Mouse (Mus musculus) cerebellum, adult 8-10 months (tissue): ENCODE measurements around the gene Capg.
"Not testable (repeated sequence)": the region's sequence is repeated elsewhere in the genome, so short reads cannot be mapped to it uniquely, and the experiment has no call there.

ENCODE experiments used
- DNase-seq: peaks from one replicate; pipeline ENCODE4 v3.0.0; 2022

The Capg gene

DNA sequence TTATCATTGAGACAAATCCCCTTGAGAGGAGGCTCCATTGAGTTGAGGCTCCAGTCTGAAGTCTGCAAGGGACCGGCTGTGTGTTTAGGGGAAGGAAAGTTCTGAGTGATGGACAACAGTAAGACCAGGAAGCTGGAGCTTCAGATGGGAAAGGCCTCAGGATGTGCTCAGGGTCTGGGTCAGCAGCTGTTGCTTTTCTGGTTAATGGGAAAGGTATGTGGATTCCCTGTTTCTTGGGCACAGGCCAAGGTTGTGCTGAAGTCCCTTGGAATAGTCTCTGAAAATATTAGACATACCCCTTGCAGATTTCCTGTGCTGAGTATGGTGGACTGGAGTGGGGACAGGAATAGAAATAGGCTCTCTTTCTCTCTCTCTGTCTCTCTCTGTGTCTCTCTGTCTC lies 10.6 kb upstream of the Capg start:
- not testable (repeated sequence) for DNase-seq

- peak; percentile 62 for DNase-seq
Measured at GRCm38 (mm10) chr6:72534035-72534809, 10.0 kb upstream of the Capg start.

- DNase-seq, result peak; percentile 75
Measured at GRCm38 (mm10) chr6:72535165-72535564, 9.0 kb upstream of the Capg start.

DNA sequence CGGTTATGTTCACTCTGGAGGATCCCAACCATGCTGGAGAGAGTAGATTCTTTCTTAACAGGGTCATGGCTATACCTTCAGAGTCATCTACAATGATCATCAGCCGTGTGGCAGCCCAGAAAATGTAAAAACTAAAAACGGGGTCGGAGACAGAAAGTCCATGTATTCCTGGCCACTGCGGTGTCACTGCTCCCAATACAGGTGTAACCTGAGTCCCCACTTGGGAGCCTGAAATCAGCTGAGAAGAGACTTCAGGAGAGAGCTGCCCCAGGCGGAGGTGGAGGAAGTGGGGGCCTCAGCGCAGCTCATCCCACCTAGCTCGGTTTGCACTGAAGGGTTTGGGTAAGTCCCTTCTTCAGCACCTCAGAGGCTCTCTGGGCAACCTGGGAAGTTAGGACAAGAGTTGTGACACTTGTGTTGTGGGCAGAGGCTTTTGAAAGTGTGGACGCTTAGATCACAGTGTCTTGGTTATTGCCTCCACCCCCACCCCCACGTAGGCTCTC lies 6.1 kb upstream of the Capg start:
- DNase-seq, result peak; percentile 39

- peak; percentile 89 for DNase-seq
Measured at GRCm38 (mm10) chr6:72538562-72539031, 5.6 kb upstream of the Capg start.

GRCm38 (mm10) chr6:72543265-72543850 lies 833 bp upstream of the Capg start:
- no peak for DNase-seq

DNA sequence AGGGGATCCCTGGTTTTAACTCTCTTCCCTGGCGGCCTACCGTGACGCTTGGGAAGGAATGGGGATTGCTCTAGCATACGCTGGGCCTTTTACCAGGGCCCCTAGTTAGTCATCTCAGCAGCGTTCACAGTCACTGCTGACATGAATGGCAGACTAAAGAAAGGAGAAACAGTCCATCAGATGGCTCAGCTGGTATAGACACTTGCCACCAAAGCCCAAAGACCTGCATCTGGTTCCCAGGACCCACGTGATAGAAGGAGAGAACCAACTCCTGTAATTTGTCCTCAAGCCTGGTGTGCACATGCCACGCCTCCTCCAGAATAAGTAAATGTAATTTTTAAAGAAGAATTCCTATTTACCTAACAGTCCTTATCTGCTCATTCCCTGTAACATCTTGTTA lies 1.2 kb downstream of the Capg start:
- DNase-seq, result no peak

DNA sequence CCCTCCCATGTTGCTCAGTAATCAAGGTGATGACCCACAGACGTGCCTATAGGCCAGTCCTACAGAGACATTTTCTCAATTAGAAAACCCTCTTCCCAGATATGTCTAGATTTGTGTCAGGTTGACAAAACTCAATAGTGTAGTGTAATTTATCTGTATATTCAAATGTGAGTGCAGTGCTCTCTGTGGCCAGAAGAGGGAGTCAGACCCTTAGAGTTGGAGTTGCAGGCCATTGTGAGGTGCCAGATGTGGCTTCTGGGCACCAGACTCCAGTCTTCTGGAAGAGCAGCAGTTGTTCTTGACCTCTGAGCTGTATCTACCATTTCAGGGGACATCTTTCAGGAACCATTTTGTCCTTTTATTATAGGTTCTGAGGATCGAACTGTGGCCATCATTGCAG lies 2.9 kb downstream of the Capg start:
- no peak for DNase-seq

GRCm38 (mm10) chr6:72547862-72548261 lies 3.7 kb downstream of the Capg start:
- DNase-seq, result no peak

DNA sequence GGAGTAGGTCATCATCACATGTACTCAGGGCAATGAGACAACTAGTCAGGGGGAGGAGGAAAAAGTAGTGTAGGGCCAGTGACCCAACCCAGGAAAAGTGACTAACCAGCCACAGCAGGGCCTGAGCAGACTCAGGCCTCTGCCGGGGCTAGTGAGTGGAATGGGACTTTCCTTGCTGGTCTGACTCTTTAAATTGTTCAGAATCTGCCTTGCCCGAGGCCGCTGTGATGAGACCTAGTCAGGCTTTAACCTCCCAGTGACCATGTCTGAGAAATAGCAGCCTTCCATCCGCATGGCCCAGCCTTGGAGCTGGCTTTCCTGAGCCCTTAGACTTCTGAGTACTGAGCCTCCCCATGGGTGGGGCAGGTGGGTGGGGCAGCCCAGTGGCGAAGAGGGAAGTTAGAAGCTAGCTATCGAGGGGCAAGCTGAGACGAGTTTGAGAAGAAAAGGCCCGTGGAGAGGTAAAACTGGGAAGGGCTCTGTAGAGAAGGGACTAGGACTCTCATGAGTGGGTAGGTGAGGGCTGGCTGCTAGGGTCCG lies 4.9 kb downstream of the Capg start:
- no peak for DNase-seq

GRCm38 (mm10) chr6:72550025-72550424 lies 5.8 kb downstream of the Capg start:
- DNase-seq, result no peak

DNA sequence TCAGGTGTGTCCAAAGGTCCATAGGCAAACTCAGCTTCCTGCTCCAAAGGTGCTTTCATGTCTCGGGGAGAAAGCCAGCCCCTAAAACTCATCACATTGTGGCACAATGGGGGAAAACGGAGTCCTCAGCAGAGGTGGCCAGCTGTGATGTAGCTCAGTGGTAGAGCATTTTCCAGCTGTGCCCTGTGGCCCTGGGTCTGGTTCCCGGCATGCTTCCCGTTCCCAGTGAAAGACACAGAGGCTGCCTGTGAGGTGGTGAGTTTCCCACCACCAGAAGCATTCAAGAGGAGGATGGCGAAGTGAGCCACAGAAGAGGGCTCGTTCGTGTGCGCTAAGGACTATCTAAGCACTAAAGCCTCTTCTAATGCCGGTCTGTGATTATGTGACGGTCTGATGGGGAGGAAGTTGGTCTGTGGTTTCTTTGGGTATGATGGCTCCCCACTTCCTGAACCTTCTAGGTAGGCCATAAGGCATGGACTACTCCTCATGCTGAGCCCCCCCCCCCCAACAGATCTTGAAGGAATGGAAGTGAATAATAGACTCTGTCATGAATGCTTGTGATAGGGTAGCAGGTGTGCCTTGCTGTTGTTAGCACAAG lies 6.4 kb downstream of the Capg start:
- DNase-seq, result no peak

DNA sequence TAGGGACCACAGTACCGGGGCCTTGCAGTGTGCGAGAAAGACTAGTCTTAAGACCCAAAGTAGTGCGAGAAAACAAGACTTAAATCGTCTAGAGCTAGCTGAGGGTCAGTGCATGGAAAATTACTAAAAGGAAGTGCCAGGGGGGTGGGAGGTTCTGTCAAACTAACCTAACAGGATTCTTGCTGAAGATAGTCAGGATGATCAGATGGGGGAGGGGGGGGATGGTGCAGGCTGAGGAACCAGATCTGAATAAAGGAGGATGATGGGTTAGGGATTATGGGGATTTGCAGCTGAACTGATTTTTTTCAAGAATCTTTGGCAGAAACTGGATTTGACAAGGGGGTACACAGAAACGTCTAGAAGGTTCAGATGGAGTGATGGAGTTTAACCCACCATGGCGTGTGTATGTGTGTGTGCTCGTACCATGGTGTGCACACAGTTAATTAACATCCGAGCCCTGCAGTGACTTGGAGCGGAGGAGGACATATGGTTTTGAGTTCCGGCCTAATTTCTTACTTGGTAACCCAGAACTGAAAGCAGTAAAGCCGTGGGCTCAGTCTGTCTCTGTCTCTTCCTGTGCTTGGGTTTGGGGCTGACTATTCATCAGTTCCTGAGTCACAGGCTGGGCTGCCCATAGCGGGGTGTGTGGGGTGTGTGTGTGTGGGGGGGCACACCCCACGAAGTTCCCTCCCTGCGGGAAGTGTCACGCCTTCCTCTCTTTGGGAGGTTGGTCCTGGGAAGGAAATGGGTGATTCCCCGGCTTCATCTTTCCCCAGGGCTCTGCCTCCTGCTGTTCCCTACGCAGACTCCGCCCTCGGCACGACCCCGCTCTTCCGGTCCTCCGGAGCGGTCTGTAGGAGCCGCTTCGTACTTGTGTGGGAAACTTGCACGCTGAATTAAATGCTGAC lies 8.2 kb downstream of the Capg start:
- peak; percentile 36 for DNase-seq

DNA sequence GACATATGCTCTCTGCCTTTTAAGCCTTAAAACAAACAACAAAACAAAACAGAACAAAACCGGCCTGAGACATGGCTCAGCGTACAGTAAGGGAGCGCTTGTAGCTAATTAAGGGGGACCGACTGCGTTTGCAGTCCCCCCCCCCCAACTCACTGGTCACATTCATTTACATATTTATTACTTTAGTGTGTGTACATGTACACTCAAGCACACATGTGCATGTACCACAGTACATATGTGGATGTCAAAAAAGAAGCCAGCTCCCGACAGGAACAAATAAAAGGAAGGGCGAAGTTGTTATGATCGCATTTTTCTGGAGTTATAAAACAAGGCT lies 8.9 kb downstream of the Capg start:
- DNase-seq, result no peak

GRCm38 (mm10) chr6:72560801-72561200 lies 16.6 kb downstream of the Capg start:
- DNase-seq, result no peak

GRCm38 (mm10) chr6:72562486-72562885 lies 18.3 kb downstream of the Capg start:
- DNase-seq, result no peak

- no peak for DNase-seq
Measured at GRCm38 (mm10) chr6:72562894-72563293, 18.7 kb downstream of the Capg start.

- no peak for DNase-seq
Measured at GRCm38 (mm10) chr6:72565506-72565905, 21.3 kb downstream of the Capg start.

- peak; percentile 85 for DNase-seq
Measured at GRCm38 (mm10) chr6:72566044-72566443, 21.9 kb downstream of the Capg start.

- DNase-seq, result no peak
Measured at GRCm38 (mm10) chr6:72567508-72567907, 23.3 kb downstream of the Capg start.

DNA sequence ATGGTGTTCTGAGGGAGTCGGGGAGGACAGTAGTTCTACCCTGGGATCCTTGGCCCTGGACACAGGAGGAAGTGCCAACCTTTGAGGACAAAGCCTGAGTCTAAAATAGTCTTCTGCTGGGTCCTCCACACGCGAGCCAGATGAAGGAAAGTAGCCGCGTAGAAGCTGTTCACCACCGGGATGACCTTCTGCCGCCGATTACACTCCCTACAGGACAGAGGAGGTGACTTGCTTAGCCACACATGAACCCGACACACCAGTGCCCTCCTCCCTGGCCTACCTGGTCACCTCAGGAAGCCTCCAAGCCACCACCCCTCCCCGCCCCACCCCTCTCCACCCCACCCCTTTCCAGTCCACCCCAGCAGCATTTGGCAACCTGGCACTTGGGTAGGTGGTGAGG lies 24.5 kb downstream of the Capg start:
- DNase-seq, result no peak

GRCm38 (mm10) chr6:72570644-72571397 lies 26.6 kb downstream of the Capg start:
- no peak for DNase-seq
